Mouse (Mus musculus): ENCODE data around the gene Gm20605. TPM values are rescaled to one million over a fixed set of nuclear protein-coding genes. Genes with fewer than 3 reads are reported as not detected.
A peak's percentile ranks its signal among the peaks of the same experiment; 100 is the strongest.

The Gm20605 gene
- polyA plus RNA-seq (2015; fragmentation: Nextera tagmentation; extraction: Ambion mirVana): 7.9 and 8.2 TPM in 2 replicates

DNA sequence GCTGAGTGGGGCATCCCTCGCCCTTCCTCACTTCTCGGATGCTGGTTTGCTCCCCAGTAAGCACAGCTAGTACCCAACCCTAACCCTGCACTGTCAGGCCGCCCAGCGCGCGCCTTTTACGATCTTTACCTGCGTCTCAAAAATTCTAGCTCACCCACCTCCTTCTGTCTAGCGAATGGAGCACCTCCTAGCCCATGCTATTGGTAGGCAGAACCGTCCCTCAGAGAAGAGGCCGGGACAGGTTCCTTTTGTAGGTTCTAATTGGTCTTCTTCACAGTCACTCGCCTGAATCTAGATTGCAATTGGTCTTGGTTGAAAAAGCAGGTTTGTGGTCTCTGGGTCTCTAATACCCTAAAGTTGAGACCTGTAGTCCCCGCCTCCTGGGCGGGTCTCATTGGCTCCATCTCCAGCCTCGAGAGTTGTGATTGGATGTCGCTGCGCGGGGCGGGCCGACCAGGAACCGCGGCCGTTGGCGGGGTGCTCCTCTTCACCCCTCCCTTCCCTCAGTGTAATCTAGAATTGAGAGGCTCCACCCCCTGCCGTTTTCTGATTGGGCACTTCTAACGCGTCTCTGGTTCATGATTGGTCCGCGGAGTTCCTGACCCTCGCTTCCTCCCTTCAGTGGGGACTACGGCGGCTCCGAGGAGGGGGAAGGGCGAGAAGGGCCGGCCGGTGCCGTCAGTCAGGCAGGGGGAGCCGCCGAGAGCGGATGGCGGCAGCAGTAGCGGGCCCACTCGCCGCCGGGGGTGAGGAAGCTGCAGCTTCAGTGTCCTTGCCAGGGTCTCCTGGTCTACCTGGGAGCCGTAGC, at the start of gene Gm20605, which contains the start of the genes Fbxo24 and Lrch4:
Gene Gm20605, plus strand, starts transcription at position 678 of the 808 bp plus-strand sequence.
Gene Fbxo24, minus strand, starts transcription at position 505 of the 808 bp plus-strand sequence.
Gene Lrch4, plus strand, starts transcription at position 624 of the 808 bp plus-strand sequence.
- Histone ChIP-seq H3K27ac (peak within 1 kb of the TSS; percentile 90), H3K27me3 (no peaks in the 10 kb centered on the region), H3K4me2 (peak within 1 kb of the TSS; percentile 89), H3K36me3 (peaks cover 10% of the 10 kb centered on the region), H3K4me1 (peaks cover 47% of the 10 kb centered on the region), H3K9me3 (no peaks in the 10 kb centered on the region), H3K4me3 (peak within 1 kb of the TSS; percentile 94), H3K9ac (peak within 1 kb of the TSS; percentile 90)
- ATAC-seq (ENCODE audit: insufficient number of reproducible peaks, insufficient read depth, low FRiP score, low TSS enrichment, low read depth): peak; percentile 97
- under 1% methylated on average over 46 of the region's 46 CpGs for WGBS

DNA sequence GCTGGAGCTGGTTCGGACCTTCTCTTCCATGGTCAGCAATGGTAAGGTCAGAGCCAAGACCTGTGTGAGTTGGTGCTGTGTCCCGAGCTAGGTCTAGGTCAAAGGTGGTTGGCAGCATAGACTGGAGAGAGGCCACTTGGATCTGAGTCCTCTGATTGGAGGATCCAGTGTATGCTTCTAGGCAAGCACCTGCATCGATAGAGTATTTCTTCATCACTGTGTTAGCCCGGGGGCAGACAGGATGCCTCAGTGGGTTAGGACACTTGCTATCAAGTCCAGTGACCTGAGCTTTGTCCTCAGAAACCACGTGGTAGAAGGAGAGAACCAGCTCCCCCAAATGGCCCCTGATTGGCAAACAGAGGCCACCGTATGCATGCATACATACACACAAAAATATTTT, 48.7 kb upstream of the Gm20605 start:
- 80% methylated on average over 6 of the region's 6 CpGs for WGBS
- no peak overlapping the region for H3K9ac ChIP-seq
- H3K36me3 ChIP-seq: no peaks in the 10 kb centered on the region
- no peak for ATAC-seq (ENCODE audit: insufficient number of reproducible peaks, insufficient read depth, low FRiP score, low TSS enrichment, low read depth)
- H3K9me3 ChIP-seq: no peaks in the 10 kb centered on the region
- H3K4me1 ChIP-seq: peaks cover 16% of the 10 kb centered on the region
- no peak overlapping the region for H3K4me3 ChIP-seq
- no peak overlapping the region for H3K4me2 ChIP-seq
- H3K27ac ChIP-seq: no peak overlapping the region
- peaks cover 9% of the 10 kb centered on the region for H3K27me3 ChIP-seq

DNA sequence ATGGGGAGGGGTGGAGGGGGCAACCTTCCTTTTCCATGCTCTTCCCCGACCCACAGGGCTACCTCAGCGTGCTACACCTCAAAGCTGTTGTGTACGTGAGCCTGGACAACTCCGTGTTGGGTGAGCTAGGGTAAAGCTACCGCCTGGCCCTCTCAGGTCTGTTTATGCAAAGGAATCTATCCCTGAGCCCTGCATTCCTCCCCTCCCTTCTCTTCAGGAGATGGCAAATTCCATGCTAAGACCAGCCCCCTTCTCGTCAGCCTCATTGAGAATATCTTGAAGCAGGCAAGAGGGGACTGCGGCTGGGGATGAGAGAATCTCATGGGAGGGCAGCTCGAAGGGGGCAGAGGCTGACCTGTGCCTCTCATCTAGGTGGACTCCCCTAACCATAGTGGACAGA, 46.3 kb upstream of the Gm20605 start:
- no peak for ATAC-seq (ENCODE audit: insufficient number of reproducible peaks, insufficient read depth, low FRiP score, low TSS enrichment, low read depth)
- H3K4me1 ChIP-seq: peaks cover 16% of the 10 kb centered on the region
- H3K36me3 ChIP-seq: no peaks in the 10 kb centered on the region
- peaks cover 1% of the 10 kb centered on the region; the same call in 1 of the 2 replicates for H3K9me3 ChIP-seq
- H3K4me3 ChIP-seq: peak overlapping the region; percentile 44
- peak overlapping the region; percentile 67 for H3K4me2 ChIP-seq
- H3K9ac ChIP-seq: peak overlapping the region; percentile 62
- 31% methylated on average over 8 of the region's 8 CpGs for WGBS
- H3K27ac ChIP-seq: no peak overlapping the region
- peaks cover 9% of the 10 kb centered on the region for H3K27me3 ChIP-seq

GRCm38 (mm10) chr5:137583670-137584169, 45.3 kb upstream of the Gm20605 start:
- WGBS: 14% methylated on average over 27 of the region's 27 CpGs
- H3K9ac ChIP-seq: peak overlapping the region; percentile 62
- no peak for ATAC-seq (ENCODE audit: insufficient number of reproducible peaks, insufficient read depth, low FRiP score, low TSS enrichment, low read depth)
- peak overlapping the region; percentile 44 for H3K4me3 ChIP-seq
- peak overlapping the region; percentile 67 for H3K4me2 ChIP-seq
- H3K27ac ChIP-seq: peak overlapping the region; percentile 66
- peaks cover 16% of the 10 kb centered on the region for H3K4me1 ChIP-seq
- peaks cover 2% of the 10 kb centered on the region; the same call in 1 of the 2 replicates for H3K9me3 ChIP-seq
- H3K36me3 ChIP-seq: no peaks in the 10 kb centered on the region
- peaks cover 9% of the 10 kb centered on the region for H3K27me3 ChIP-seq

DNA sequence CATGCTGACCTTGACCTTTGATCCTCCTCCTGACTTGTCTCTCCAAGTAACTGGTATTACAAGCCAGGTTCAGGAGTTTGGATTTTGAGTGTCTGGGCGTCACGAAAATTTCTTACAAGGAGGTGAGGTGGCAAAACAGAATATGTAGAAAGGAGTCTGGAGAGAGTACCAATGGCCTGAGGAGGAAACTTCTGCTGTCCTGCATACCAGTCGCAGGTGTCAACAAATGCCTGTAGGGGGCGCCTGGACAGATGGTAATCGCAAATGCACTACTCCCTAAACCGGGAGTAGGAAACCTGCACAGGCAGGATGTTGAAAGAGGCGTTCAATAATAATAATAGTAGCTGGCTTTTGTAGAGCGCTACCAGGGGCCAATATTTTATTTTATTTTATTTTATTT, 44.0 kb upstream of the Gm20605 start:
- ATAC-seq (ENCODE audit: insufficient number of reproducible peaks, insufficient read depth, low FRiP score, low TSS enrichment, low read depth): no peak
- Histone ChIP-seq H3K4me2 (no peak overlapping the region), H3K4me3 (no peak overlapping the region), H3K36me3 (no peaks in the 10 kb centered on the region), H3K4me1 (peaks cover 16% of the 10 kb centered on the region), H3K27ac (no peak overlapping the region), H3K27me3 (peaks cover 9% of the 10 kb centered on the region), H3K9me3 (peaks cover 2% of the 10 kb centered on the region; the same call in 1 of the 2 replicates), H3K9ac (no peak overlapping the region)
- 32% methylated on average over 8 of the region's 8 CpGs for WGBS

DNA sequence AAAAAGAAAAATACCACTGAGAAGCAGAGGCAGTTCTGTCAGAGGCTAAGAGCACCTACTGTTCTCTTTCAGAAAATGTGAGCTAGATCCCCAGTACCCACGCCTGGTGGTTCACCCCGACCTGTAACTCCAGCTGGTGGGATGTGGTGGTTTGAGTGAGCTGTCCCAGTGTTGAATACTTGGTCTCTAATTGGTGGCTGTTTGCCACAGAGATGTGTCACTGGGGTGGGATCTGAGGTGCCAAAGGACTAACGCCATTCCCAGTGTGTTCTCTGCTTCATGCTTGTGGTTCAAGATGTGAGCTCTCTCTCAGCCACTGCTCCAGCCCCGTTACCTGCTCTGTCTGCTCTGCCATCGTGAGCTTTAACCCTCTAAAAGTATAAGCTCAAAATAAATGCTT, 38.5 kb upstream of the Gm20605 start:
- no peak overlapping the region for H3K9ac ChIP-seq
- no peak for ATAC-seq (ENCODE audit: insufficient number of reproducible peaks, insufficient read depth, low FRiP score, low TSS enrichment, low read depth)
- peaks cover 2% of the 10 kb centered on the region; the same call in 1 of the 2 replicates for H3K9me3 ChIP-seq
- H3K4me2 ChIP-seq: no peak overlapping the region
- H3K4me3 ChIP-seq: no peak overlapping the region
- no peaks in the 10 kb centered on the region for H3K4me1 ChIP-seq
- H3K27me3 ChIP-seq: no peaks in the 10 kb centered on the region
- no peak overlapping the region for H3K27ac ChIP-seq
- no peaks in the 10 kb centered on the region for H3K36me3 ChIP-seq
- 76% methylated on average over 5 of the region's 5 CpGs for WGBS

- ATAC-seq (ENCODE audit: insufficient number of reproducible peaks, insufficient read depth, low FRiP score, low TSS enrichment, low read depth): no peak
- Histone ChIP-seq H3K4me2 (no peak overlapping the region), H3K27me3 (no peaks in the 10 kb centered on the region), H3K36me3 (peaks cover 17% of the 10 kb centered on the region), H3K4me1 (peaks cover 15% of the 10 kb centered on the region), H3K9me3 (no peaks in the 10 kb centered on the region), H3K4me3 (no peak overlapping the region), H3K9ac (no peak overlapping the region), H3K27ac (no peak overlapping the region)
- 81% methylated on average over 7 of the region's 7 CpGs for WGBS
Measured at GRCm38 (mm10) chr5:137595921-137596320, 33.1 kb upstream of the Gm20605 start.

- WGBS: 35% methylated on average over 25 of the region's 30 CpGs
- no peak for ATAC-seq (ENCODE audit: insufficient number of reproducible peaks, insufficient read depth, low FRiP score, low TSS enrichment, low read depth)
- Histone ChIP-seq H3K4me3 (peak overlapping the region; percentile 16; the same call in 1 of the 2 replicates), H3K9me3 (no peaks in the 10 kb centered on the region), H3K27me3 (no peaks in the 10 kb centered on the region), H3K9ac (no peak overlapping the region), H3K27ac (no peak overlapping the region), H3K4me2 (peak overlapping the region; percentile 36), H3K36me3 (peaks cover 17% of the 10 kb centered on the region), H3K4me1 (peaks cover 15% of the 10 kb centered on the region)
Measured at GRCm38 (mm10) chr5:137596601-137597261, 32.2 kb upstream of the Gm20605 start.

DNA sequence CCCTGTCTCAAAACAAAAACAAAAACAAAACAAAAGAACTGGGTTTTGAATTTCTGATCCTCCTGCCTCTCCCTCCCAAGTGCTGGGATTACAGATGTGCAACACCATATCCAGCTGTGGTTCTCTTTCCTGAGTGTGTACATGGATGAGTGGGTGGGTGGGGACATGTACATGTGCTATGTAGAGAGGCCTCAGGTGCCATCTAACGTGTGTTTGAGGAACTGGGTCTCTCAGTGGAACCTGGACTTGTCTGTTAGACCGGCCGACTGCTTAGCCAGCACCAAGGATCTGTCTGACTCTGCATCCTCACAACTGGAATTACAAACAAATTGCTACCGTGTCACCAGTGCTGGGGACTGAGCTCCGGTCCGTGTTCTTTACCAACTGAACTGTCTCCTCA, 31.4 kb upstream of the Gm20605 start:
- no peak overlapping the region for H3K27ac ChIP-seq
- no peak overlapping the region for H3K4me3 ChIP-seq
- 95% methylated on average over 6 of the region's 6 CpGs for WGBS
- H3K9me3 ChIP-seq: no peaks in the 10 kb centered on the region
- ATAC-seq (ENCODE audit: insufficient number of reproducible peaks, insufficient read depth, low FRiP score, low TSS enrichment, low read depth): no peak
- no peak overlapping the region for H3K9ac ChIP-seq
- H3K4me1 ChIP-seq: peaks cover 20% of the 10 kb centered on the region
- peaks cover 17% of the 10 kb centered on the region for H3K36me3 ChIP-seq
- H3K4me2 ChIP-seq: no peak overlapping the region
- no peaks in the 10 kb centered on the region for H3K27me3 ChIP-seq

GRCm38 (mm10) chr5:137598100-137598826, 30.7 kb upstream of the Gm20605 start:
- 85% methylated on average over 2 of the region's 2 CpGs for WGBS
- H3K9ac ChIP-seq: no peak overlapping the region
- no peak overlapping the region for H3K27ac ChIP-seq
- peaks cover 26% of the 10 kb centered on the region for H3K4me1 ChIP-seq
- no peaks in the 10 kb centered on the region for H3K9me3 ChIP-seq
- H3K27me3 ChIP-seq: no peaks in the 10 kb centered on the region
- no peak overlapping the region for H3K4me2 ChIP-seq
- H3K36me3 ChIP-seq: peaks cover 17% of the 10 kb centered on the region
- no peak for ATAC-seq (ENCODE audit: insufficient number of reproducible peaks, insufficient read depth, low FRiP score, low TSS enrichment, low read depth)
- no peak overlapping the region for H3K4me3 ChIP-seq

DNA sequence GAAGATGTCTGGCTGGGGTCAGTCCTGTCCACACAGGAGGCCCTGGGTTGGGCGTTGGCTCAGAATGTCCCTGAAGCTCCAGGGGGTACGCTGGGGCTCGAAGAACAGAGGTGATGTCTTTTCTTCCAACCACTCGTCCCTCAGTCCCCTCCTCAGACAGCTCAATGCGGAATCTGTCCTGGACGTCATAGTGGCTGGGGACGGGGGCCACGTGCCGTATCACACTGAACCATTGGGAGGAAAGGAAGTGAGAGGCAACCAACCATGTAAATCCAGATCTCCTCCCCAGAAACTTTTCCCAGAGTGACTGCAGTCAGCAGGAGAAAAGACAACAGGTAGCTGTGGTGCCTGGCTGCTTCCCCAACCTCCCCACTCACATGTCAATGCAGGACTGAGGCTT, 29.4 kb upstream of the Gm20605 start:
- WGBS: 48% methylated on average over 9 of the region's 9 CpGs
- H3K27ac ChIP-seq: 0 out of 2 replicates have a peak overlapping the region, but pooled peaks have one; percentile 86
- ATAC-seq (ENCODE audit: insufficient number of reproducible peaks, insufficient read depth, low FRiP score, low TSS enrichment, low read depth): no peak

More for the DNA sequence above, 29.4 kb upstream of the Gm20605 start:
- Histone ChIP-seq H3K9me3 (no peaks in the 10 kb centered on the region), H3K4me3 (peak overlapping the region; percentile 75), H3K4me1 (peaks cover 33% of the 10 kb centered on the region), H3K9ac (peak overlapping the region; percentile 88), H3K27me3 (no peaks in the 10 kb centered on the region), H3K36me3 (peaks cover 25% of the 10 kb centered on the region), H3K4me2 (peak overlapping the region; percentile 97)

All from embryonic facial prominence, embryonic 13.5 days (tissue).